Mouse (Mus musculus): Measurements from ENCODE around the gene Fbxw22.

The Fbxw22 gene

GRCm38 (mm10) chr9:109404196-109404595, at the start of gene Fbxw22:
Fbxw22 (minus strand) TSS chr9:109404296.
- WGBS: 77% methylated on average over 4 of the region's 4 CpGs

GRCm38 (mm10) chr9:109449040-109449439, 44.9 kb upstream of the Fbxw22 start, which contains the start of gene Fbxw16:
Fbxw16 (minus strand) TSS chr9:109449140.

GRCm38 (mm10) chr9:109432956-109433355, 28.9 kb upstream of the Fbxw22 start:
- 91% methylated on average over 1 of the region's 1 CpGs for WGBS

- no CpG with 5 or more reads among the region's 1 CpGs for WGBS
These were observed 64.5 kb downstream of the Fbxw22 start, which contains the start of gene Fbxw28 for GRCm38 (mm10) chr9:109339559-109339958. Fbxw28 (minus strand) TSS chr9:109339659.
